26 mouse cellular contexts compared by ENCODE assay signal in genomic region chr2:116605869-116606268, GRCm38 (mm10).
A peak's percentile ranks its signal among the peaks of the same experiment; 100 is the strongest.
DNase-seq lines count a peak whose midpoint lies in the region; ATAC-seq lines count a peak whose summit lies in the region.
"Had no signal": no experiment of that assay in that cellular context is flagged by ENCODE, and none has a peak within 500 bp of the region (broad histone marks: within the 10 kb centered on the region; RNA-seq: fewer than 3 reads in every experiment).

No protein-coding gene starts in this region.

- H3K36me3 ChIP-seq in forebrain, embryonic 12.5 days (replicated peaks): no peaks in the 10 kb centered on the region
- no peaks in the 10 kb centered on the region for H3K36me3 ChIP-seq in forebrain, embryonic 10.5 days (replicated peaks)
- no peaks in the 10 kb centered on the region for H3K36me3 ChIP-seq in forebrain, embryonic 15.5 days
- no peaks in the 10 kb centered on the region for H3K36me3 ChIP-seq in hindbrain, embryonic 16.5 days (ENCODE audit: control insufficient read depth, insufficient read depth, low read length)
- H3K36me3 ChIP-seq: embryonic facial prominence, embryonic 10.5 days; embryonic facial prominence, embryonic 13.5 days; hindbrain, embryonic 13.5 days had no signal

- no peak overlapping the region for H3K27ac ChIP-seq in forebrain, embryonic 12.5 days
- no peak overlapping the region for H3K27ac ChIP-seq in forebrain, embryonic 10.5 days
- no peak overlapping the region for H3K27ac ChIP-seq in forebrain, embryonic 15.5 days (replicated peaks)
- no peak overlapping the region for H3K27ac ChIP-seq in hindbrain, embryonic 16.5 days (ENCODE audit: low read depth, low read length)
- H3K27ac ChIP-seq: embryonic facial prominence, embryonic 10.5 days; embryonic facial prominence, embryonic 13.5 days; gastrocnemius, adult 2 months; hindbrain, embryonic 13.5 days; hindbrain, postnatal 0 days had no signal

- H3K4me1 ChIP-seq in forebrain, embryonic 12.5 days: no peaks in the 10 kb centered on the region
- 0 out of 2 replicates have a peak, but pooled peaks cover 4% of the 10 kb centered on the region for H3K4me1 ChIP-seq in forebrain, embryonic 10.5 days
- 0 out of 2 replicates have a peak, but pooled peaks cover 7% of the 10 kb centered on the region for H3K4me1 ChIP-seq in forebrain, embryonic 15.5 days
- no peaks in the 10 kb centered on the region for H3K4me1 ChIP-seq in hindbrain, embryonic 16.5 days (ENCODE audit: control insufficient read depth, insufficient read depth, low read depth, low read length)
- H3K4me1 ChIP-seq: embryonic facial prominence, embryonic 10.5 days; embryonic facial prominence, embryonic 13.5 days; hindbrain, embryonic 13.5 days had no signal

- ATAC-seq in forebrain, embryonic 12.5 days (ENCODE audit: low FRiP score): peak; percentile 74; the same call in 1 of the 2 replicates
- ATAC-seq in forebrain, embryonic 15.5 days (replicated peaks): peak; percentile 53; the same call in 1 of the 2 replicates
- no peak for ATAC-seq in hindbrain, embryonic 16.5 days
- ATAC-seq: CD4-positive, CD25-positive, alpha-beta regulatory T cell, adult 4 months; hindbrain, postnatal 0 days; inflammation-experienced regulatory T-cells, adult 6 months; intestine, embryonic 16.5 days had no signal

- H3K4me2 ChIP-seq in forebrain, embryonic 12.5 days: no peak overlapping the region
- H3K4me2 ChIP-seq in forebrain, embryonic 15.5 days (replicated peaks): no peak overlapping the region
- no peak overlapping the region for H3K4me2 ChIP-seq in hindbrain, embryonic 16.5 days (ENCODE audit: low read length)
- H3K4me2 ChIP-seq: embryonic facial prominence, embryonic 13.5 days; heart, embryonic 11.5 days; hindbrain, embryonic 13.5 days had no signal

- WGBS in forebrain, embryonic 12.5 days: 42% methylated on average over 5 of the region's 5 CpGs
- WGBS in forebrain, embryonic 10.5 days: 85% methylated on average over 5 of the region's 5 CpGs
- 19% methylated on average over 5 of the region's 5 CpGs for WGBS in forebrain, embryonic 15.5 days
- WGBS in hindbrain, embryonic 16.5 days: 53% methylated on average over 5 of the region's 5 CpGs

- DNase-seq in forebrain, embryonic 10.5 days (ENCODE audit: extremely low spot score, low spot score): no peak
- DNase-seq in retina, postnatal 1 day: peak; percentile 48
- no peak for DNase-seq in retina, embryonic 14.5 days (ENCODE audit: low spot score)
- no peak for DNase-seq in liver
- DNase-seq: adrenal gland, adult 2 months; adrenal gland, postnatal 14 days; cerebellum, adult 11-12 months; cerebellum, adult 8-10 months; cerebellum, postnatal 10 days; cerebellum, postnatal 36 days; embryo, embryonic 11 days; gastrocnemius, adult 2 months; gastrocnemius, postnatal 14 days; heart, adult 11 months had no signal

- H3K27me3 ChIP-seq in forebrain, embryonic 12.5 days: no peaks in the 10 kb centered on the region
- no peaks in the 10 kb centered on the region for H3K27me3 ChIP-seq in forebrain, embryonic 10.5 days (ENCODE audit: poor library complexity, severe bottlenecking)
- H3K27me3 ChIP-seq in forebrain, embryonic 15.5 days: no peaks in the 10 kb centered on the region
- H3K27me3 ChIP-seq in hindbrain, embryonic 16.5 days (replicated peaks; ENCODE audit: control insufficient read depth, insufficient read depth, low read length): no peaks in the 10 kb centered on the region
- H3K27me3 ChIP-seq: embryonic facial prominence, embryonic 13.5 days; hindbrain, embryonic 13.5 days had no signal

- no peak overlapping the region for H3K9ac ChIP-seq in forebrain, embryonic 12.5 days
- no peak overlapping the region for H3K9ac ChIP-seq in forebrain, embryonic 15.5 days (replicated peaks)
- H3K9ac ChIP-seq in hindbrain, embryonic 16.5 days (ENCODE audit: low read depth, low read length): no peak overlapping the region
- H3K9ac ChIP-seq: embryonic facial prominence, embryonic 13.5 days; hindbrain, embryonic 13.5 days had no signal

- no peak overlapping the region for H3K4me3 ChIP-seq in forebrain, embryonic 12.5 days (replicated peaks)
- no peak overlapping the region for H3K4me3 ChIP-seq in forebrain, embryonic 10.5 days
- no peak overlapping the region for H3K4me3 ChIP-seq in forebrain, embryonic 15.5 days
- H3K4me3 ChIP-seq in hindbrain, embryonic 16.5 days (ENCODE audit: low read length): no peak overlapping the region
- H3K4me3 ChIP-seq: embryonic facial prominence, embryonic 10.5 days; embryonic facial prominence, embryonic 13.5 days; erythroblast, embryonic 14.5 days; gastrocnemius, adult 2 months; hindbrain, embryonic 13.5 days had no signal

- H3K9me3 ChIP-seq in forebrain, embryonic 12.5 days: no peaks in the 10 kb centered on the region
- H3K9me3 ChIP-seq in forebrain, embryonic 10.5 days: no peaks in the 10 kb centered on the region
- no peaks in the 10 kb centered on the region for H3K9me3 ChIP-seq in forebrain, embryonic 15.5 days
- no peaks in the 10 kb centered on the region for H3K9me3 ChIP-seq in hindbrain, embryonic 16.5 days (ENCODE audit: control insufficient read depth, low read length)
- H3K9me3 ChIP-seq: embryonic facial prominence, embryonic 10.5 days; embryonic facial prominence, embryonic 13.5 days; hindbrain, embryonic 13.5 days had no signal
